9 mouse cellular contexts compared by ENCODE assay signal in the genomic region with DNA sequence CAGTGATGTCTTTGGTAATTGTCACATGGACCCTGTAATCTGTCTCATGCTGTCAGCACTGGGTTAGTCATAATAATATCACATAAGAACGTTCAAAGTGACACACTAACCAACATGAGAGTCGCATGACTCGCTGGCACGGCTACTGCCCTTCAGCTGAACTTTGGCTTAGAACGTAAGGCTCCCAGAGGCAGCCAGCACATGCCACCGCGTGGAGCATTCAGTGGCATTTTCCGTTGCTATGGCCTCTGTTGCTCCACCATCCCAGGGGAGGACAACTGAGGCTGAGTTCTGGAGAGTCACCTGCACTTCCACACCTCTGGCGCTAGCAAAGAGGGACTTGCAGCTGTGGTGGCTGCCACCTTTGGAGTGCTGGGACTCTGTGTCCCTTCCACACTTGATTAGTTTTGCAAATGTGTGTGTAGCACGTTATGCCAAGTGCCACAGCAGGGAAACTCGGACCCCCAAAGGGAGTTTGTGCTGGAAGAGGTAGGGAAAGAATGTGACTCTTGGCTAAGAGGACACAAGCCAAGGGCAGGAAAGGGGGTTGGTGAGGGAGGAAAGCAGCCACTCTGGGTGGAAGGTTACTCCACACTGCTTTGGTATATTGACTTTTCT. TPM values are rescaled to one million over a fixed set of nuclear protein-coding genes. Genes with fewer than 3 reads are reported as not detected.
DNase-seq lines count a peak whose midpoint lies in the region; ATAC-seq lines count a peak whose summit lies in the region.
"Had no signal": no experiment of that assay in that cellular context is flagged by ENCODE, and none has a peak within 500 bp of the region (broad histone marks: within the 10 kb centered on the region; RNA-seq: fewer than 3 reads in every experiment).

No protein-coding gene starts in this region.

- ATAC-seq in heart, embryonic 16.5 days (replicated peaks; ENCODE audit: extremely low read depth, insufficient read depth, low FRiP score): peak; percentile 90
- ATAC-seq in limb, embryonic 11.5 days (ENCODE audit: insufficient number of reproducible peaks, low FRiP score, low TSS enrichment, low read depth): peak; percentile 58; the same call in 1 of the 2 replicates

- H3K4me3 ChIP-seq in heart, embryonic 16.5 days (ENCODE audit: low read length): peak overlapping the region; percentile 18
- H3K4me3 ChIP-seq in limb, embryonic 11.5 days (ENCODE audit: low read depth, low read length): no peak overlapping the region
- H3K4me3 ChIP-seq: limb, embryonic 15.5 days had no signal

- H3K9ac ChIP-seq in heart, embryonic 16.5 days (ENCODE audit: low read length): peak overlapping the region; percentile 58
- H3K9ac ChIP-seq in limb, embryonic 11.5 days (ENCODE audit: low read length): no peak overlapping the region
- H3K9ac ChIP-seq: limb, embryonic 15.5 days had no signal

- no peaks in the 10 kb centered on the region for H3K9me3 ChIP-seq in heart, embryonic 16.5 days (replicated peaks; ENCODE audit: control insufficient read depth, low read length)
- no peaks in the 10 kb centered on the region for H3K9me3 ChIP-seq in limb, embryonic 11.5 days (ENCODE audit: control insufficient read depth, low read length)
- H3K9me3 ChIP-seq: limb, embryonic 15.5 days had no signal

- H3K27ac ChIP-seq in heart, embryonic 16.5 days (ENCODE audit: low read length): peak overlapping the region; percentile 96
- H3K27ac ChIP-seq in limb, embryonic 11.5 days (replicated peaks; ENCODE audit: low read depth, low read length): no peak overlapping the region
- H3K27ac ChIP-seq: limb, embryonic 15.5 days had no signal

- peak; percentile 74 for DNase-seq in gastrocnemius, adult 18-20 months (ENCODE audit: low spot score)
- no peak for DNase-seq in gastrocnemius, postnatal 36 days
- DNase-seq in limb, embryonic 11.5 days (ENCODE audit: low spot score): peak; percentile 48
- peak; percentile 40 for DNase-seq in skeletal muscle tissue, adult 2 months (ENCODE audit: low read depth, low spot score)
- no peak for DNase-seq in left cerebral cortex, postnatal 36 days (ENCODE audit: low spot score in 2 of 2)
- DNase-seq in cerebellum, adult 11 months: no peak
- DNase-seq in layer of hippocampus, adult 18-20 months (ENCODE audit: low spot score in 2 of 2): no peak

- peaks cover 31% of the 10 kb centered on the region for H3K4me1 ChIP-seq in heart, embryonic 16.5 days (ENCODE audit: control insufficient read depth, insufficient read depth, low read length)
- peaks cover 7% of the 10 kb centered on the region for H3K4me1 ChIP-seq in limb, embryonic 11.5 days (ENCODE audit: control insufficient read depth, insufficient read depth, low read length)

- H3K4me2 ChIP-seq in heart, embryonic 16.5 days (ENCODE audit: low read depth, low read length): peak overlapping the region; percentile 55
- H3K4me2 ChIP-seq in limb, embryonic 11.5 days (ENCODE audit: low read depth, severe bottlenecking): no peak overlapping the region; the same call in 1 of the 2 replicates
- H3K4me2 ChIP-seq: limb, embryonic 15.5 days had no signal

- H3K27me3 ChIP-seq in heart, embryonic 16.5 days (ENCODE audit: control insufficient read depth, insufficient read depth, low read length): no peaks in the 10 kb centered on the region
- H3K27me3 ChIP-seq in limb, embryonic 11.5 days (ENCODE audit: control insufficient read depth, insufficient read depth, low read length): no peaks in the 10 kb centered on the region
- H3K27me3 ChIP-seq: limb, embryonic 15.5 days had no signal

- 7% methylated on average over 11 of the region's 11 CpGs for WGBS in heart, embryonic 16.5 days
- WGBS in limb, embryonic 11.5 days: 19% methylated on average over 11 of the region's 11 CpGs

- intact Hi-C loops in gastrocnemius, postnatal 36 days (cut with DNase I): no loop called here
- intact Hi-C loops in left cerebral cortex, postnatal 36 days (cut with DNase I): no loop called here

- no peaks in the 10 kb centered on the region for H3K36me3 ChIP-seq in heart, embryonic 16.5 days (ENCODE audit: control insufficient read depth, insufficient read depth)
- H3K36me3 ChIP-seq in limb, embryonic 11.5 days (ENCODE audit: control insufficient read depth, insufficient read depth, low read length): no peaks in the 10 kb centered on the region
- H3K36me3 ChIP-seq: limb, embryonic 15.5 days had no signal

RNA-seq across cellular contexts. Expression of gene Ppargc1a, which starts 24.1 kb away (rescaled TPM):
- 10 to 100 TPM; 31.5 to 53.2 TPM for total RNA-seq in gastrocnemius, adult 18-20 months (2021)
- total RNA-seq in gastrocnemius, postnatal 36 days (2021): 10 to 100 TPM; 32.1 to 59.9 TPM
- polyA plus RNA-seq in heart, embryonic 16.5 days (2015; fragmentation: Nextera tagmentation; extraction: Ambion mirVana): 74.5 and 78.1 TPM in 2 replicates
- polyA plus RNA-seq in limb, embryonic 11.5 days (2014; fragmentation: Nextera tagmentation; extraction: Ambion mirVana): 6.4 and 7.4 TPM in 2 replicates
- 10 to 100 TPM; 54.8 to 55.6 TPM for total RNA-seq in left cerebral cortex, postnatal 36 days (2021)
- total RNA-seq in layer of hippocampus, adult 18-20 months (2021): 10 to 100 TPM; 42.4 to 46.8 TPM

Comparison
In these comparisons a context has a peak if more than half of its experiments do, and no peak if none do; other contexts are left out.
1. DNase-seq: peak in gastrocnemius, adult 18-20 months (single experiment), limb, embryonic 11.5 days (single experiment) and skeletal muscle tissue, adult 2 months (single experiment); none in gastrocnemius, postnatal 36 days (0 of 2), left cerebral cortex, postnatal 36 days (0 of 2), cerebellum, adult 11 months (single experiment) and layer of hippocampus, adult 18-20 months (0 of 2).